ENCODE assay signal across 19 mouse cellular contexts in the genomic region with DNA sequence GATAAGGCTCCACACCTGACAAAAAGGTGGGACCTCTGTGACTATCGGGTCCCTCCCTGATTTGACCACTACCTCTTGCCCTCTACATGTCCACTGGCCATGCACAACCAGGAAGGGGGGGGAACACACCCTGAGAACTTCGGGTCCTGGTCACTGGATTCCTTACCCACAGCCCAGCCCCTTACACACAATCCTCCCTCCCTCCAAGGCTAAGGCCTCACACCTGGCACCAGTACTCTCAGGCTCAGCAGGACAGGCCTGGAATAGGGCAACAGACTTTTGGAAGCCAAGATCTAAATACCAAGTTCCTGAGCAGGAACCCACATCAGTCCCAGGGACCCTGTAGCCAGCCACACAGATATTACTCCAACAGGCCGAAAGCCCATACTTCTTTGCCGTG. TPM values are rescaled to one million over a fixed set of nuclear protein-coding genes. Genes with fewer than 3 reads are reported as not detected.
DNase-seq lines count a peak whose midpoint lies in the region; ATAC-seq lines count a peak whose summit lies in the region.
"Had no signal": no experiment of that assay in that cellular context is flagged by ENCODE, and none has a peak within 500 bp of the region (broad histone marks: within the 10 kb centered on the region; RNA-seq: fewer than 3 reads in every experiment).

No protein-coding gene starts in this region.

- H3K9me3 ChIP-seq in intestine, embryonic 16.5 days (ENCODE audit: control insufficient read depth, low read length): no peaks in the 10 kb centered on the region
- H3K9me3 ChIP-seq in intestine, embryonic 15.5 days: no peaks in the 10 kb centered on the region
- H3K9me3 ChIP-seq in liver, embryonic 12.5 days (replicated peaks): no peaks in the 10 kb centered on the region
- H3K9me3 ChIP-seq: forebrain, embryonic 13.5 days; limb, embryonic 12.5 days; neural tube, embryonic 15.5 days had no signal

- peak; percentile 66 for DNase-seq in gastrocnemius, postnatal 25 days
- DNase-seq in gastrocnemius, postnatal 36 days: no peak
- no peak for DNase-seq in liver
- DNase-seq in testis, postnatal 14 days (ENCODE audit: low spot score): no peak
- no peak for DNase-seq in urinary bladder, postnatal 10 days (ENCODE audit: low spot score)
- DNase-seq: adrenal gland, postnatal 36 days; B cell, adult 2 months; cerebellum, postnatal 25 days; heart, postnatal 4 days; lung, embryonic 14.5 days; lung, postnatal 36 days; right cerebral cortex, postnatal 14 days had no signal

- peaks cover 47% of the 10 kb centered on the region for H3K4me1 ChIP-seq in intestine, embryonic 16.5 days (ENCODE audit: control insufficient read depth, insufficient read depth, low read length)
- peaks cover 63% of the 10 kb centered on the region for H3K4me1 ChIP-seq in intestine, embryonic 15.5 days (replicated peaks)
- peaks cover 78% of the 10 kb centered on the region for H3K4me1 ChIP-seq in liver, embryonic 12.5 days

- H3K27me3 ChIP-seq in intestine, embryonic 16.5 days (replicated peaks; ENCODE audit: control insufficient read depth, insufficient read depth, low read length): no peaks in the 10 kb centered on the region
- no peaks in the 10 kb centered on the region for H3K27me3 ChIP-seq in intestine, embryonic 15.5 days (replicated peaks)
- no peaks in the 10 kb centered on the region for H3K27me3 ChIP-seq in liver, embryonic 12.5 days (replicated peaks)
- H3K27me3 ChIP-seq: forebrain, embryonic 13.5 days; limb, embryonic 12.5 days; neural tube, embryonic 15.5 days had no signal

- H3K4me2 ChIP-seq in intestine, embryonic 16.5 days (ENCODE audit: low read depth, low read length): no peak overlapping the region
- H3K4me2 ChIP-seq in intestine, embryonic 15.5 days (replicated peaks): no peak overlapping the region
- no peak overlapping the region for H3K4me2 ChIP-seq in liver, embryonic 12.5 days
- H3K4me2 ChIP-seq: forebrain, embryonic 13.5 days; limb, embryonic 12.5 days; lung, embryonic 14.5 days; neural tube, embryonic 15.5 days had no signal

- intact Hi-C loops in gastrocnemius, postnatal 36 days (cut with DNase I): no loop called here

- WGBS in intestine, embryonic 16.5 days: 84% methylated on average over 4 of the region's 4 CpGs
- 84% methylated on average over 4 of the region's 4 CpGs for WGBS in intestine, embryonic 15.5 days
- 83% methylated on average over 4 of the region's 4 CpGs for WGBS in liver, embryonic 12.5 days (ENCODE audit: insufficient replicate concordance)

- H3K36me3 ChIP-seq in intestine, embryonic 16.5 days (ENCODE audit: control insufficient read depth, insufficient read depth, low read length): peaks cover 19% of the 10 kb centered on the region; the same call in 1 of the 2 replicates
- H3K36me3 ChIP-seq in intestine, embryonic 15.5 days: peaks cover 21% of the 10 kb centered on the region
- H3K36me3 ChIP-seq in liver, embryonic 12.5 days: peaks cover 77% of the 10 kb centered on the region

- no peak overlapping the region for H3K4me3 ChIP-seq in intestine, embryonic 16.5 days (ENCODE audit: low read length)
- H3K4me3 ChIP-seq in intestine, embryonic 15.5 days (replicated peaks): no peak overlapping the region
- no peak overlapping the region for H3K4me3 ChIP-seq in liver, embryonic 12.5 days
- H3K4me3 ChIP-seq: forebrain, embryonic 13.5 days; limb, embryonic 12.5 days; neural tube, embryonic 15.5 days had no signal

- H3K9ac ChIP-seq in intestine, embryonic 16.5 days (ENCODE audit: low read depth, low read length): 0 out of 2 replicates have a peak overlapping the region, but pooled peaks have one; percentile 26
- H3K9ac ChIP-seq in intestine, embryonic 15.5 days: no peak overlapping the region
- no peak overlapping the region for H3K9ac ChIP-seq in liver, embryonic 12.5 days
- H3K9ac ChIP-seq: forebrain, embryonic 13.5 days; limb, embryonic 12.5 days; lung, embryonic 14.5 days; neural tube, embryonic 15.5 days had no signal

- ATAC-seq in intestine, embryonic 16.5 days: no peak
- no peak for ATAC-seq in intestine, embryonic 15.5 days
- no peak for ATAC-seq in liver, embryonic 12.5 days
- ATAC-seq: forebrain, embryonic 13.5 days; midbrain, embryonic 16.5 days had no signal

- peak overlapping the region; percentile 60 for H3K27ac ChIP-seq in intestine, embryonic 16.5 days (ENCODE audit: low read length)
- H3K27ac ChIP-seq in intestine, embryonic 15.5 days: no peak overlapping the region
- peak overlapping the region; percentile 48 for H3K27ac ChIP-seq in liver, embryonic 12.5 days
- H3K27ac ChIP-seq: forebrain, embryonic 13.5 days; limb, embryonic 12.5 days had no signal

RNA-seq across cellular contexts. Expression of gene Rhbdl1, which starts 1.8 kb away (rescaled TPM):
- 10 to 100 TPM; 18.3 to 20.8 TPM for total RNA-seq in gastrocnemius, postnatal 25 days (2021)
- total RNA-seq in gastrocnemius, postnatal 36 days (2021): 10 to 100 TPM; 23.2 to 27.7 TPM
- polyA plus RNA-seq in intestine, embryonic 16.5 days (2015; fragmentation: Nextera tagmentation; extraction: Ambion mirVana): 1.6 and 2.0 TPM in 2 replicates
- polyA plus RNA-seq in intestine, embryonic 15.5 days (2015; fragmentation: Nextera tagmentation; extraction: Ambion mirVana): 1.8 and 1.9 TPM in 2 replicates
- 0.80 and 0.89 TPM in 2 replicates for polyA plus RNA-seq in liver, embryonic 12.5 days (2016; fragmentation: Nextera tagmentation; extraction: Ambion mirVana)

RNA-seq across cellular contexts. Expression of gene Gm20683, which starts 2.7 kb away (rescaled TPM):
- 10 to 100 TPM; 13.8 to 16.5 TPM for total RNA-seq in gastrocnemius, postnatal 25 days (2021)
- total RNA-seq in gastrocnemius, postnatal 36 days (2021): 10 to 100 TPM; 18.6 to 19.2 TPM
- 1.4 and 2.3 TPM in 2 replicates for polyA plus RNA-seq in intestine, embryonic 16.5 days (2015; fragmentation: Nextera tagmentation; extraction: Ambion mirVana)
- 1.1 and 2.4 TPM in 2 replicates for polyA plus RNA-seq in intestine, embryonic 15.5 days (2015; fragmentation: Nextera tagmentation; extraction: Ambion mirVana)
- polyA plus RNA-seq in liver, embryonic 12.5 days (2016; fragmentation: Nextera tagmentation; extraction: Ambion mirVana): 0.43 and 0.64 TPM in 2 replicates

RNA-seq across cellular contexts. Expression of gene Stub1, which starts 5.7 kb away (rescaled TPM):
- 10 to 100 TPM; 76.9 to 84.4 TPM for total RNA-seq in gastrocnemius, postnatal 25 days (2021)
- 10 to 100 TPM; 85.4 to 86.0 TPM for total RNA-seq in gastrocnemius, postnatal 36 days (2021)
- polyA plus RNA-seq in intestine, embryonic 16.5 days (2015; fragmentation: Nextera tagmentation; extraction: Ambion mirVana): 303 and 321 TPM in 2 replicates
- polyA plus RNA-seq in intestine, embryonic 15.5 days (2015; fragmentation: Nextera tagmentation; extraction: Ambion mirVana): 297 and 322 TPM in 2 replicates
- 150 and 156 TPM in 2 replicates for polyA plus RNA-seq in liver, embryonic 12.5 days (2016; fragmentation: Nextera tagmentation; extraction: Ambion mirVana)

RNA-seq across cellular contexts. Expression of gene Rhot2, which starts 5.7 kb away (rescaled TPM):
- 10 to 100 TPM; 54.4 to 76.1 TPM for total RNA-seq in gastrocnemius, postnatal 25 days (2021)
- 10 to 100 TPM; 63.4 to 68.4 TPM for total RNA-seq in gastrocnemius, postnatal 36 days (2021)
- 21.5 and 23.2 TPM in 2 replicates for polyA plus RNA-seq in intestine, embryonic 16.5 days (2015; fragmentation: Nextera tagmentation; extraction: Ambion mirVana)
- 19.2 and 22.1 TPM in 2 replicates for polyA plus RNA-seq in intestine, embryonic 15.5 days (2015; fragmentation: Nextera tagmentation; extraction: Ambion mirVana)
- polyA plus RNA-seq in liver, embryonic 12.5 days (2016; fragmentation: Nextera tagmentation; extraction: Ambion mirVana): 15.8 and 17.4 TPM in 2 replicates

RNA-seq across cellular contexts. Expression of gene Jmjd8, which starts 10.2 kb away (rescaled TPM):
- total RNA-seq in gastrocnemius, postnatal 25 days (2021): 10 to 100 TPM; 14.3 to 18.9 TPM
- 10 to 100 TPM; 13.4 to 13.6 TPM for total RNA-seq in gastrocnemius, postnatal 36 days (2021)
- polyA plus RNA-seq in intestine, embryonic 16.5 days (2015; fragmentation: Nextera tagmentation; extraction: Ambion mirVana): 50.1 and 50.9 TPM in 2 replicates
- polyA plus RNA-seq in intestine, embryonic 15.5 days (2015; fragmentation: Nextera tagmentation; extraction: Ambion mirVana): 45.1 and 49.4 TPM in 2 replicates
- polyA plus RNA-seq in liver, embryonic 12.5 days (2016; fragmentation: Nextera tagmentation; extraction: Ambion mirVana): 26.6 and 26.8 TPM in 2 replicates
